Mouse (Mus musculus): ENCODE results near the gene Svs4. TPM values are rescaled to one million over a fixed set of nuclear protein-coding genes. Genes with fewer than 3 reads are reported as not detected.
"Not testable (repeated sequence)": the region's sequence is repeated elsewhere in the genome, so short reads cannot be mapped to it uniquely, and the experiment has no call there.

The Svs4 gene
- not detected in 2 replicates for total RNA-seq (2014; fragmentation: Nextera tagmentation)
- not detected in 2 replicates for total RNA-seq (2017)

GRCm38 (mm10) chr2:164278359-164278758 lies at the start of gene Svs4:
TSS of gene Svs4 (minus strand) at chr2:164278459.
- ATAC-seq (replicated peaks; ENCODE audit: poor library complexity, severe bottlenecking) = no peak

- ATAC-seq (replicated peaks; ENCODE audit: poor library complexity, severe bottlenecking) = no peak
Observed at GRCm38 (mm10) chr2:164320983-164321382, 42.7 kb upstream of the Svs4 start.

- ATAC-seq (replicated peaks; ENCODE audit: poor library complexity, severe bottlenecking) = not testable (repeated sequence)
Observed at GRCm38 (mm10) chr2:164316451-164316850, 38.2 kb upstream of the Svs4 start, which contains the start of gene Svs6. TSS of gene Svs6 (plus strand) at chr2:164316751.

- not testable (repeated sequence) for ATAC-seq (replicated peaks; ENCODE audit: poor library complexity, severe bottlenecking)
Observed at GRCm38 (mm10) chr2:164315460-164315859, 37.2 kb upstream of the Svs4 start.

GRCm38 (mm10) chr2:164312599-164312998 lies 34.3 kb upstream of the Svs4 start:
- ATAC-seq (replicated peaks; ENCODE audit: poor library complexity, severe bottlenecking) = no peak

- not testable (repeated sequence) for ATAC-seq (replicated peaks; ENCODE audit: poor library complexity, severe bottlenecking)
Observed at GRCm38 (mm10) chr2:164288968-164289367, 10.7 kb upstream of the Svs4 start, which contains the start of gene Svs3a. TSS of gene Svs3a (plus strand) at chr2:164289268.

- not testable (repeated sequence) for ATAC-seq (replicated peaks; ENCODE audit: poor library complexity, severe bottlenecking)
Observed at GRCm38 (mm10) chr2:164256540-164256939, 21.7 kb downstream of the Svs4 start, which contains the start of gene Svs3b. TSS of gene Svs3b (minus strand) at chr2:164256640.

- no peak for ATAC-seq (replicated peaks; ENCODE audit: poor library complexity, severe bottlenecking)
Observed at GRCm38 (mm10) chr2:164238366-164238765, 39.9 kb downstream of the Svs4 start, which contains the start of gene Svs2. TSS of gene Svs2 (minus strand) at chr2:164238466.

GRCm38 (mm10) chr2:164232671-164233070 lies 45.6 kb downstream of the Svs4 start:
- ATAC-seq (replicated peaks; ENCODE audit: poor library complexity, severe bottlenecking) = no peak

GRCm38 (mm10) chr2:164228361-164229070 lies 49.7 kb downstream of the Svs4 start:
- ATAC-seq (replicated peaks; ENCODE audit: poor library complexity, severe bottlenecking) = no peak

Other genes with a start within 250 kb of the Svs4 start
- gene Stk4, start 208.1 kb downstream of the Svs4 start, total RNA-seq (2014; fragmentation: Nextera tagmentation) = 132 and 145 TPM in 2 replicates
- 123 and 133 TPM in 2 replicates for gene Stk4, start 208.1 kb downstream of the Svs4 start, total RNA-seq (2017)
- gene Tomm34, start 207.3 kb downstream of the Svs4 start, total RNA-seq (2014; fragmentation: Nextera tagmentation) = 58.6 and 64.2 TPM in 2 replicates
- 41.7 and 51.4 TPM in 2 replicates for gene Tomm34, start 207.3 kb downstream of the Svs4 start, total RNA-seq (2017)
- gene Kcns1, start 107.3 kb downstream of the Svs4 start, total RNA-seq (2014; fragmentation: Nextera tagmentation) = 0.41 TPM in 1 of 2 replicates, not detected in the other
- 0.26 and 0.60 TPM in 2 replicates for gene Kcns1, start 107.3 kb downstream of the Svs4 start, total RNA-seq (2017)
- not detected in 2 replicates for gene Wfdc5, start 95.7 kb downstream of the Svs4 start, total RNA-seq (2014; fragmentation: Nextera tagmentation)
- gene Wfdc5, start 95.7 kb downstream of the Svs4 start, total RNA-seq (2017) = not detected in 2 replicates
- gene Wfdc12, start 87.9 kb downstream of the Svs4 start, total RNA-seq (2014; fragmentation: Nextera tagmentation) = not detected in 2 replicates
- gene Wfdc12, start 87.9 kb downstream of the Svs4 start, total RNA-seq (2017) = 0.88 TPM in 1 of 2 replicates, not detected in the other
- gene Wfdc15a, start 78.3 kb downstream of the Svs4 start, total RNA-seq (2014; fragmentation: Nextera tagmentation) = not detected in 2 replicates
- not detected in 2 replicates for gene Wfdc15a, start 78.3 kb downstream of the Svs4 start, total RNA-seq (2017)
- not detected in 2 replicates for gene Wfdc15b, start 56.8 kb downstream of the Svs4 start, total RNA-seq (2014; fragmentation: Nextera tagmentation)
- not detected in 2 replicates for gene Wfdc15b, start 56.8 kb downstream of the Svs4 start, total RNA-seq (2017)
- gene Svs2, start 40.0 kb downstream of the Svs4 start, total RNA-seq (2014; fragmentation: Nextera tagmentation) = not detected in 2 replicates
- not detected in 2 replicates for gene Svs2, start 40.0 kb downstream of the Svs4 start, total RNA-seq (2017)
- gene Svs3b, start 21.8 kb downstream of the Svs4 start, total RNA-seq (2014; fragmentation: Nextera tagmentation) = not detected in 2 replicates
- not detected in 2 replicates for gene Svs3b, start 21.8 kb downstream of the Svs4 start, total RNA-seq (2017)
- not detected in 2 replicates for gene Svs3a, start 10.8 kb upstream of the Svs4 start, total RNA-seq (2014; fragmentation: Nextera tagmentation)
- not detected in 2 replicates for gene Svs3a, start 10.8 kb upstream of the Svs4 start, total RNA-seq (2017)
- not detected in 2 replicates for gene Svs6, start 38.3 kb upstream of the Svs4 start, total RNA-seq (2014; fragmentation: Nextera tagmentation)
- not detected in 2 replicates for gene Svs6, start 38.3 kb upstream of the Svs4 start, total RNA-seq (2017)
- not detected in 2 replicates for gene Svs5, start 54.3 kb upstream of the Svs4 start, total RNA-seq (2014; fragmentation: Nextera tagmentation)
- not detected in 2 replicates for gene Svs5, start 54.3 kb upstream of the Svs4 start, total RNA-seq (2017)
- 228 and 251 TPM in 2 replicates for gene Slpi, start 110.6 kb upstream of the Svs4 start, total RNA-seq (2014; fragmentation: Nextera tagmentation)
- gene Slpi, start 110.6 kb upstream of the Svs4 start, total RNA-seq (2017) = 46.7 and 49.3 TPM in 2 replicates
- not detected in 2 replicates for gene Rbpjl, start 124.7 kb upstream of the Svs4 start, total RNA-seq (2014; fragmentation: Nextera tagmentation)
- gene Rbpjl, start 124.7 kb upstream of the Svs4 start, total RNA-seq (2017) = not detected in 2 replicates
- gene Matn4, start 126.7 kb upstream of the Svs4 start, total RNA-seq (2014; fragmentation: Nextera tagmentation) = not detected in 2 replicates
- gene Matn4, start 126.7 kb upstream of the Svs4 start, total RNA-seq (2017) = not detected in 2 replicates
- not detected in 2 replicates for gene Sdc4, start 165.4 kb upstream of the Svs4 start, total RNA-seq (2014; fragmentation: Nextera tagmentation)
- not detected in 2 replicates for gene Sdc4, start 165.4 kb upstream of the Svs4 start, total RNA-seq (2017)
- gene Sys1, start 178.5 kb upstream of the Svs4 start, total RNA-seq (2014; fragmentation: Nextera tagmentation) = 30.4 and 35.3 TPM in 2 replicates
- gene Sys1, start 178.5 kb upstream of the Svs4 start, total RNA-seq (2017) = 11.5 and 18.1 TPM in 2 replicates
- gene Gm20458, start 182.5 kb upstream of the Svs4 start, total RNA-seq (2014; fragmentation: Nextera tagmentation) = not detected in 2 replicates
- not detected in 2 replicates for gene Gm20458, start 182.5 kb upstream of the Svs4 start, total RNA-seq (2017)
- not detected in 2 replicates for gene Trp53tg5, start 195.3 kb upstream of the Svs4 start, total RNA-seq (2014; fragmentation: Nextera tagmentation)
- gene Trp53tg5, start 195.3 kb upstream of the Svs4 start, total RNA-seq (2017) = not detected in 2 replicates
- 5.6 TPM in 1 of 2 replicates, not detected in the other for gene Dbndd2, start 207.6 kb upstream of the Svs4 start, total RNA-seq (2014; fragmentation: Nextera tagmentation)
- 0.46 and 0.95 TPM in 2 replicates for gene Dbndd2, start 207.6 kb upstream of the Svs4 start, total RNA-seq (2017)
- 97.1 and 103 TPM in 2 replicates for gene Pigt, start 219.1 kb upstream of the Svs4 start, total RNA-seq (2014; fragmentation: Nextera tagmentation)
- 27.2 and 27.5 TPM in 2 replicates for gene Pigt, start 219.1 kb upstream of the Svs4 start, total RNA-seq (2017)

All from granulocyte monocyte progenitor cell, adult 5-6 weeks (primary cell).